Mouse (Mus musculus) cerebellum, adult 2 months (tissue): Measurements from ENCODE around the gene Chd3.

Experiments
- CTCF ChIP-seq: fragments of 200-500 bp; IDR thresholded peaks from 2 replicates; pipeline ENCODE4 v1.5.1; 2011; ENCODE audit warnings: low read depth, mild to moderate bottlenecking, control low read depth, low read length, moderate library complexity, borderline replicate concordance; ENCODE audit not compliant: insufficient read depth
- POLR2A ChIP-seq: fragments of 200-500 bp; IDR thresholded peaks from 2 replicates; pipeline ENCODE4 v1.6.1; 2011; ENCODE audit warnings: low read length, control low read depth, borderline replicate concordance; ENCODE audit not compliant: insufficient read depth

GRCm38 (mm10) chr11:69405397-69406200, 36.4 kb upstream of the Chd3 start:
- TF ChIP-seq CTCF (no peak), POLR2A (no peak)
